ENCODE assay signal across 12 mouse cellular contexts in genomic region chr14:48590426-48590825, GRCm38 (mm10).
DNase-seq lines count a peak whose midpoint lies in the region; ATAC-seq lines count a peak whose summit lies in the region.
"Had no signal": no experiment of that assay in that cellular context is flagged by ENCODE, and none has a peak within 500 bp of the region (broad histone marks: within the 10 kb centered on the region; RNA-seq: fewer than 3 reads in every experiment).

No protein-coding gene starts in this region.

- peaks cover 11% of the 10 kb centered on the region for H3K4me1 ChIP-seq in midbrain, embryonic 13.5 days (replicated peaks)
- H3K4me1 ChIP-seq in midbrain, embryonic 15.5 days = peaks cover 6% of the 10 kb centered on the region
- peaks cover 10% of the 10 kb centered on the region; the same call in 1 of the 2 replicates for H3K4me1 ChIP-seq in heart, embryonic 11.5 days (ENCODE audit: control insufficient read depth, insufficient read depth, low read length)
- no peaks in the 10 kb centered on the region for H3K4me1 ChIP-seq in liver, embryonic 15.5 days (replicated peaks)

- ATAC-seq in midbrain, embryonic 13.5 days = peak; percentile 41; the same call in 1 of the 2 replicates
- ATAC-seq in midbrain, embryonic 15.5 days (replicated peaks) = no peak
- ATAC-seq in heart, embryonic 11.5 days (replicated peaks; ENCODE audit: insufficient number of reproducible peaks, low FRiP score, low TSS enrichment) = no peak
- ATAC-seq in liver, embryonic 15.5 days (ENCODE audit: insufficient read depth) = no peak
- ATAC-seq: intestine, postnatal 0 days had no signal

- H3K4me2 ChIP-seq in midbrain, embryonic 13.5 days (replicated peaks) = no peak overlapping the region
- H3K4me2 ChIP-seq in midbrain, embryonic 15.5 days = no peak overlapping the region
- H3K4me2 ChIP-seq in heart, embryonic 11.5 days = peak overlapping the region; percentile 60
- peak overlapping the region; percentile 32 for H3K4me2 ChIP-seq in liver, embryonic 15.5 days

- no peaks in the 10 kb centered on the region for H3K27me3 ChIP-seq in midbrain, embryonic 13.5 days
- H3K27me3 ChIP-seq in midbrain, embryonic 15.5 days (replicated peaks) = no peaks in the 10 kb centered on the region
- no peaks in the 10 kb centered on the region for H3K27me3 ChIP-seq in heart, embryonic 11.5 days (ENCODE audit: control insufficient read depth, insufficient read depth, low read length)
- H3K27me3 ChIP-seq in liver, embryonic 15.5 days = no peaks in the 10 kb centered on the region

- H3K27ac ChIP-seq in midbrain, embryonic 13.5 days = no peak overlapping the region
- no peak overlapping the region for H3K27ac ChIP-seq in midbrain, embryonic 15.5 days
- H3K27ac ChIP-seq in heart, embryonic 11.5 days (ENCODE audit: low read depth, low read length) = no peak overlapping the region
- no peak overlapping the region for H3K27ac ChIP-seq in liver, embryonic 15.5 days (replicated peaks)

- H3K9ac ChIP-seq in midbrain, embryonic 13.5 days (replicated peaks) = no peak overlapping the region
- H3K9ac ChIP-seq in midbrain, embryonic 15.5 days = no peak overlapping the region
- H3K9ac ChIP-seq in heart, embryonic 11.5 days (ENCODE audit: low read depth, low read length) = peak overlapping the region; percentile 48; the same call in 1 of the 2 replicates
- H3K9ac ChIP-seq in liver, embryonic 15.5 days = no peak overlapping the region

- no peaks in the 10 kb centered on the region for H3K36me3 ChIP-seq in midbrain, embryonic 13.5 days
- H3K36me3 ChIP-seq in midbrain, embryonic 15.5 days (replicated peaks) = no peaks in the 10 kb centered on the region
- no peaks in the 10 kb centered on the region for H3K36me3 ChIP-seq in heart, embryonic 11.5 days (ENCODE audit: control insufficient read depth, insufficient read depth, low read length)
- no peaks in the 10 kb centered on the region for H3K36me3 ChIP-seq in liver, embryonic 15.5 days (replicated peaks)

- DNase-seq in embryo, embryonic 10 days (ENCODE audit: low spot score) = peak; percentile 28
- DNase-seq in embryo, embryonic 11 days = no peak
- DNase-seq in frontal cortex, postnatal 25 days (ENCODE audit: low spot score in 2 of 2) = no peak
- DNase-seq in layer of hippocampus, adult 11-12 months (ENCODE audit: low spot score) = no peak
- DNase-seq: B cell, adult 2 months; gastrocnemius, postnatal 14 days; right cerebral cortex, adult 18-20 months had no signal

- WGBS in midbrain, embryonic 13.5 days = 41% methylated on average over 14 of the region's 14 CpGs
- WGBS in midbrain, embryonic 15.5 days = 47% methylated on average over 14 of the region's 14 CpGs
- 25% methylated on average over 14 of the region's 14 CpGs for WGBS in heart, embryonic 11.5 days (ENCODE audit: insufficient replicate concordance)
- WGBS in liver, embryonic 15.5 days (ENCODE audit: insufficient replicate concordance) = 40% methylated on average over 14 of the region's 14 CpGs

- H3K4me3 ChIP-seq in midbrain, embryonic 13.5 days (replicated peaks) = no peak overlapping the region
- no peak overlapping the region for H3K4me3 ChIP-seq in midbrain, embryonic 15.5 days
- H3K4me3 ChIP-seq in heart, embryonic 11.5 days (ENCODE audit: low read depth, low read length) = peak overlapping the region; percentile 11; the same call in 1 of the 2 replicates
- no peak overlapping the region for H3K4me3 ChIP-seq in liver, embryonic 15.5 days (replicated peaks)

- no peaks in the 10 kb centered on the region for H3K9me3 ChIP-seq in midbrain, embryonic 13.5 days
- no peaks in the 10 kb centered on the region for H3K9me3 ChIP-seq in midbrain, embryonic 15.5 days
- no peaks in the 10 kb centered on the region for H3K9me3 ChIP-seq in heart, embryonic 11.5 days (replicated peaks; ENCODE audit: control insufficient read depth, low read length)
- H3K9me3 ChIP-seq in liver, embryonic 15.5 days (replicated peaks) = no peaks in the 10 kb centered on the region

Comparison
In these comparisons a context has a peak if more than half of its experiments do, and no peak if none do; other contexts are left out.
1. H3K4me2 ChIP-seq: peak in heart, embryonic 11.5 days (single experiment) and liver, embryonic 15.5 days (single experiment); none in midbrain, embryonic 13.5 days (single experiment) and midbrain, embryonic 15.5 days (single experiment).